Mouse (Mus musculus): Measurements from ENCODE around the gene Gm28539. TPM values are rescaled to one million over a fixed set of nuclear protein-coding genes. Genes with fewer than 3 reads are reported as not detected.

Gene Gm28539
- polyA plus RNA-seq, 1 experiment: 1.4 TPM

DNA sequence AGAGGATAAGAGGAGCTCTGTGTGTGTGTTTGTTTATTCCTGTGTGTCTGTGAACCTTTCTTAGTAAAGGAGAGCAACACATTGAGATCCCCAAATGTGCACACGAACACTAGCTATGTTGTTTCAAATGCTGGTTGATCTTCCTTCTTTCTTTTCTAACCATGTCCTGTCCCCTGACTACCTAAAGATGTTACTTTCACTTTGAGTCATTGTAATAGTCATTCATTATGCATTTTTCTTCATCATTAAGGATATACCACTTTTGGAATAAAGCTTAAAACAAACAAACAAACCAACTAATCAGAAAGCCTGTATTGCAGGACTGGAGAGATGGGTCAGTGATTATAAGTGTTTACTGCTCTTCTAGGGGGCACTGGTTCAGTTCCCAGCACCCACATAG, 69.3 kb downstream of the Gm28539 start:
- TF ChIP-seq POLR2A (IDR thresholded peaks at IDR 0.05; ENCODE audit: borderline replicate concordance, extremely low read depth, insufficient read depth, insufficient read length, poor library complexity, severe bottlenecking) (no peak), CTCF (IDR thresholded peaks at IDR 0.05; ENCODE audit: borderline replicate concordance, extremely low read depth, insufficient read depth, insufficient read length) (no peak)
- no peak for DNase-seq (ENCODE audit: low read depth)

- no peak for DNase-seq (ENCODE audit: low read depth)
- TF ChIP-seq CTCF (IDR thresholded peaks at IDR 0.05; ENCODE audit: borderline replicate concordance, extremely low read depth, insufficient read depth, insufficient read length) (no peak), POLR2A (IDR thresholded peaks at IDR 0.05; ENCODE audit: borderline replicate concordance, extremely low read depth, insufficient read depth, insufficient read length, poor library complexity, severe bottlenecking) (no peak)
Measured at GRCm38 (mm10) chr16:18916064-18916463, 79.7 kb downstream of the Gm28539 start.

DNA sequence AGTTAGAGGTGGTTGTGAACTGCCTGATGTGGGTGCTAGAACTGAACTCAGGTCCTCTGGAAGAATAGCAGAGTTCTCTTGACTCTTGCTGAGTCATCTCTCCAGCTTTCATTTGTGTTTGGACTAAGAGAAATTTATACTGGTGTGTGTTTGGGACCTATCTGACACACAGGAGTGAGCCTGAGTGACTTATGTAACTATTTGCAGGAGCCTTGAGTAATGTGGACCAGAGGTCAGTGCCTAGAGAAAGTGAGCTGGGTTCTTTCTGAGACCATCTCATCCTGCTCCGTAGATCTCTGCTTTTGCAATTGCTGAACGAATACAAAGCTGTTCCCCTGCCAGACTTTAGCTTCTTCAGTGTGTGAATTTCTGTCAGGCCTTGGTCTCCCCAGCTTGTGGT, 85.4 kb downstream of the Gm28539 start:
- no peak for TF ChIP-seq CTCF (IDR thresholded peaks at IDR 0.05; ENCODE audit: borderline replicate concordance, extremely low read depth, insufficient read depth, insufficient read length)
- TF ChIP-seq POLR2A (IDR thresholded peaks at IDR 0.05; ENCODE audit: borderline replicate concordance, extremely low read depth, insufficient read depth, insufficient read length, poor library complexity, severe bottlenecking): no peak
- DNase-seq (ENCODE audit: low read depth): no peak

DNA sequence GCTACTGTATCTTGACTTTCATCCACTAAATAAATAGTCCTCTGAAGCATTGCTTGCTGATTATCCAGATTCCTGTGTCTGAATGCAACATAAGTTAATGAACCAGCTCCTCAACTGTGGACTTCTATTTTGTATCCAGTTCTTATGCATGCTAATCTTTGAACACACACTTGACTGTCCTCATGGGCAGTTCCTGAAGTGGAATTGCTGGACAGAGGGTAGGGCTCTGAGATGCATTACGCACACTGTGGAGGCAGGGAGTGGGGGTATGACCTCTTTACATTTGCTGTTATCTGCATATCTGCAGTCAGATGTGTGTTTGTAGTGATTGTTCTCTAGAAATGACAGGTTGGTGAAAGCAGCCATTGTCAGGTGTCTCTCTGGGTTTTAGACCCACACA, 91.6 kb downstream of the Gm28539 start:
- DNase-seq (ENCODE audit: low read depth): no peak
- TF ChIP-seq POLR2A (IDR thresholded peaks at IDR 0.05; ENCODE audit: borderline replicate concordance, extremely low read depth, insufficient read depth, insufficient read length, poor library complexity, severe bottlenecking): no peak
- TF ChIP-seq CTCF (IDR thresholded peaks at IDR 0.05; ENCODE audit: borderline replicate concordance, extremely low read depth, insufficient read depth, insufficient read length): no peak

DNA sequence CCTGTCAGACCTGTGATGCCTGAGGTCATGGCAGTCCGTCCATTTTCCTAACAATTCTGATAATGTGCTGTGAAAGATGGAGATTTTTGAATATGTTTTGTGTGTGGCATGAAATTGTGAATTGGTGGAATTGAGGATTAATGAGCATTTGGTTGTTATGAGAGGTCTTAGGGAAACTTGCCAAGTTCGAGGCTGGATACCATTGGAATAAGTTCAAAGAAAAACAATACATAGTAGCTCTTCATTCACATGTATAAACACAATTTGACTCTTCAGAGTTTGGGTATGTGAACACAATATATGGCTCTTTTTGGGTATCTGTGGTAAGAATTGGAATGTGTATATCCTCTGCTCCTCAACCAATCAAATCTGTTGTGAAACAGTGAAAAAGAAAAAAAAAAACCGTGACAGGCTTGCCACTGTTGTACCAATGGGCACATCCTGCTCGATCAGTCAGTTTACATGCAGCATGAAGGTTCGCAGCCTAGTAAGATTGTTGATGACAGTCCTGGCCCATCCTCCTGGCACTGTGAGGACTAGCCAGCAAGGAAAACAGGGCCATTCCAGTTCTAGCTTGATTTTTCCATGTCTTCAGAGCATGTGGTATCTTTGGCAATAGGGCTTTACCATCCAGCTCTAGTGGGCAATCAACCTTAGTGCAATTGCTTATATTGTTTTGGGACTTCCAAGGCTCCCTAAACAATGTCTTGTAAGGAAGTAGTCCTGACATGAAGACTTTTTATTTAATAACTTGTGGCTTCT, 102.1 kb downstream of the Gm28539 start:
- DNase-seq (ENCODE audit: low read depth): peak; percentile 1
- TF ChIP-seq POLR2A (IDR thresholded peaks at IDR 0.05; ENCODE audit: borderline replicate concordance, extremely low read depth, insufficient read depth, insufficient read length, poor library complexity, severe bottlenecking) (no peak), CTCF (IDR thresholded peaks at IDR 0.05; ENCODE audit: borderline replicate concordance, extremely low read depth, insufficient read depth, insufficient read length) (no peak)

GRCm38 (mm10) chr16:18943906-18944305, 107.5 kb downstream of the Gm28539 start:
- no peak for DNase-seq (ENCODE audit: low read depth)

DNA sequence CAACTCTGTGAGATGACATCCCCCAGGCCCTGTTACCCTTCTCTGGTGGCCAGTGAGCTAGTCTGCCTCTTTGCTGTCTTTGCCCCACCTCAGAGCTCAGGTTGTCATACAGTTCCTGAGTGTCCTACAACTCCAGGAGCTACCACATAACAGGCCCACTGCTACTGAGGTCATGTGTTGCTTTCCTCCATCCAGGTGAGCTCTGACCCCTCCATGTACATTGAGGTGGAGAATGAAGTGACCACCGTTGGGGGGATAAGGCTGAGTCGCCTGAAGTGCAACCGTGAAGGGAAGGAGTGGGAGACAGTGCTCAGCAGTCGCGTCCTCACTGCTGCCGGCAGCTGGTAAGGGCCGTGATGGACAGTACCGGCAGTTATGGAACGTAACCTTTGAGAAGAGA, 112.6 kb downstream of the Gm28539 start:
- TF ChIP-seq POLR2A (IDR thresholded peaks at IDR 0.05; ENCODE audit: borderline replicate concordance, extremely low read depth, insufficient read depth, insufficient read length, poor library complexity, severe bottlenecking) (no peak), CTCF (IDR thresholded peaks at IDR 0.05; ENCODE audit: borderline replicate concordance, extremely low read depth, insufficient read depth, insufficient read length) (no peak)
- no peak for DNase-seq (ENCODE audit: low read depth)

More at GRCm38 (mm10) chr16:18943906-18944305, 107.5 kb downstream of the Gm28539 start:
- no peak for TF ChIP-seq CTCF (IDR thresholded peaks at IDR 0.05; ENCODE audit: borderline replicate concordance, extremely low read depth, insufficient read depth, insufficient read length)
- no peak for TF ChIP-seq POLR2A (IDR thresholded peaks at IDR 0.05; ENCODE audit: borderline replicate concordance, extremely low read depth, insufficient read depth, insufficient read length, poor library complexity, severe bottlenecking)

DNA sequence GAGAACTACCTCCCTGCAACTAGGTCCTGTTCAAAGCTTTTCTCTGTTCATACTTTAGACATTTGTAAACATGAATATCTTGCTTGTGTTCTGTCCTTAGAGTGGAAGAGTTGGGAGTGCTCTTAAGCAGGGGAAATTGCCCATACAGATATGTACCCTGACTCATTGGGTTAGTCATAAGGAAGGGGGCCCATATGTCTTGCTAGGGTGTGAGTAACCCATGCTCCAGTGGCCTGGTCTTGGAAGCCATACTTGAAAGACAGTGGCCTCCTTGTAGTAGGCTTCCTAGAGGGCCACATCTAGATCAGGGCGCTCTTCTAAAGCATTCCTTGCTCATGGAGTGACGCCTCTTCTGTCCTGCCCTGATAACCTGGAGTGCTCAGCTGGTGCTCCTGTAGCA, 114.0 kb downstream of the Gm28539 start:
- TF ChIP-seq CTCF (IDR thresholded peaks at IDR 0.05; ENCODE audit: borderline replicate concordance, extremely low read depth, insufficient read depth, insufficient read length) (no peak), POLR2A (IDR thresholded peaks at IDR 0.05; ENCODE audit: borderline replicate concordance, extremely low read depth, insufficient read depth, insufficient read length, poor library complexity, severe bottlenecking) (no peak)
- DNase-seq (ENCODE audit: low read depth): no peak

- no peak for DNase-seq (ENCODE audit: low read depth)
- TF ChIP-seq POLR2A (IDR thresholded peaks at IDR 0.05; ENCODE audit: borderline replicate concordance, extremely low read depth, insufficient read depth, insufficient read length, poor library complexity, severe bottlenecking): no peak
- no peak for TF ChIP-seq CTCF (IDR thresholded peaks at IDR 0.05; ENCODE audit: borderline replicate concordance, extremely low read depth, insufficient read depth, insufficient read length)
Measured at GRCm38 (mm10) chr16:18952813-18953212, 116.4 kb downstream of the Gm28539 start.

DNA sequence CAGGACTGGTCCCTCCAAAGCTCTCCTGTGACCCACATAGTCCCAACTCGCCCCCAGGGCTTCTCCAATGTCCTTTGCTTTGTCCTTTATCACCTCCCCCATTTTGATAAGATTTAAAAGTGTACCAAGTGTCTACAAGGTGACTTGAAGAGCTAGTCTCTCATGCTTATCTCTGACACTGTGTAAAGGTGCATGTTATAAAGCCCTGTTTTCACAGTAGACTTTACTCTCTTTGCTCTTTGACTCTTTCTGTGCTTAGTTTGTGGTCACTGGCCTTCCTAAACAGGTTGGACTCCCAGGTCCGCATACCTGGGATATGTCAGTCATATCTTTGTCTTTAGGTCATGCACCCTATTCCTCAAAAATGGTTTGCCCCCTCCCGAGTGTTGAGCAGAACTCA, 118.7 kb downstream of the Gm28539 start:
- no peak for TF ChIP-seq CTCF (IDR thresholded peaks at IDR 0.05; ENCODE audit: borderline replicate concordance, extremely low read depth, insufficient read depth, insufficient read length)
- no peak for TF ChIP-seq POLR2A (IDR thresholded peaks at IDR 0.05; ENCODE audit: borderline replicate concordance, extremely low read depth, insufficient read depth, insufficient read length, poor library complexity, severe bottlenecking)
- DNase-seq (ENCODE audit: low read depth): no peak

DNA sequence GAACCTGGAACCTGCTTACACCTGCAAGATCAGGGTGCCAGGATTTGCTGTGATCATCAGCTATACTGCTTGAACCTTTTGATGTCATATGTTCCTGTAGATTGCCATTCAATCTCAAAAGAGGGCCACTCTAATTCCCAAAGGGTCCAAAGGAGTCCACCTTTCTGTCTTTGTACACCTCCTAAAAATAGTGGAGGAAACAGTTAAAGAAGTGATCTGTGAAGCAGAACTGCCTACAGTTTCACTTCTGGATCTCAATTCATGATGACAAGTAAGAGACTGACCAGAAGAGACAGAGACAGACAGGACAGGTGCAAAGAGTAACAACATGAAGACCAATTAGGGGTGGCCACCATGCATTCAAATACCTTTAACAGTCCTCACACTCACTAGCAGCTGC, 127.1 kb downstream of the Gm28539 start:
- TF ChIP-seq POLR2A (IDR thresholded peaks at IDR 0.05; ENCODE audit: borderline replicate concordance, extremely low read depth, insufficient read depth, insufficient read length, poor library complexity, severe bottlenecking) (no peak), CTCF (IDR thresholded peaks at IDR 0.05; ENCODE audit: borderline replicate concordance, extremely low read depth, insufficient read depth, insufficient read length) (no peak)
- DNase-seq (ENCODE audit: low read depth): no peak
